Mouse (Mus musculus): ENCODE results near the gene Ngdn.
"Not testable (repeated sequence)": the region's sequence is repeated elsewhere in the genome, so short reads cannot be mapped to it uniquely, and the experiment has no call there.

Ngdn gene

GRCm38 (mm10) chr14:55014991-55015766, at the start of gene Ngdn:
Gene Ngdn, plus strand, starts transcription at chr14:55015454.
- peak; percentile 100 for DNase-seq

DNA sequence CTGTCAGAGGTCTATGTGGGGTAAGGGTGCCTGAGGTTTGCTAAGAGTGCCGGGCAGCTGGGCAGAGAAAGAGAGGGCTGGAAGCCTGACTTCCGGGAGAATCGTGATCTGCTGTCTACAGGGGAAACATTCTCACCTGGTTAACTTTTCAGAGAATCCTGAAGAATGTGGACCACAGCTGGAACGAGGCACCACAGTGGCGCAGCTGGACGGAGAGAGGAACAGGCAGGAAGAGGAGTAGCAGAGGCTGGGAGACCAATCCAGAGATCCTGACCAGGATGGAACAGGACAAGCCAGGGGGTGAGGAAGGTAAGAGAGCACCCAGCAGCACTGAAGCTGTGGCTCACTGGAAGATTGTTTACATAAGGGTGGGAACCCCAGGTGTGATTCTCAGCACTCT, 49.6 kb upstream of the Ngdn start:
- DNase-seq, result no peak

- no peak for DNase-seq
Observed at GRCm38 (mm10) chr14:54966320-54966977, 48.8 kb upstream of the Ngdn start, which contains the start of gene Myh6. Gene Myh6, minus strand, starts transcription at chr14:54966927.

DNA sequence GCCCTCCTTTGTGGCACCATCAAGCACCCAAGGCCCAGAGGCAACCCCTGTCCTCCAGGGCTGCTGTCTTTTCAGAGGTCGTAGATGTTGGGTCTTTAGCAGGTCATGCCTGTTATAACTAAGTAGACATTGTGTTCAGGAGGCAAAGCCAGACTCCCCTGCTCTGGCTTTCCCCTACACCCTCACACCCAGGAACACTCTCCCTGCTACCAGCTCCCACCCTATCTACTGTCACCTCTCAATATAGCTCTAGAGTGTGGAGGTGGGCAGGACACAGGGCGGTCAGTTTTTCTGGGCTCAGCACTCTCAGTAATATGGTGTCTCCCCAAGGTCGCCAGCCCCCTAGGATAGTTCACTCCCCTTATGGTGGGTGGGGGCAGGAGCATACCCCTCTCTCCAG, 47.4 kb upstream of the Ngdn start:
- DNase-seq, result no peak

DNA sequence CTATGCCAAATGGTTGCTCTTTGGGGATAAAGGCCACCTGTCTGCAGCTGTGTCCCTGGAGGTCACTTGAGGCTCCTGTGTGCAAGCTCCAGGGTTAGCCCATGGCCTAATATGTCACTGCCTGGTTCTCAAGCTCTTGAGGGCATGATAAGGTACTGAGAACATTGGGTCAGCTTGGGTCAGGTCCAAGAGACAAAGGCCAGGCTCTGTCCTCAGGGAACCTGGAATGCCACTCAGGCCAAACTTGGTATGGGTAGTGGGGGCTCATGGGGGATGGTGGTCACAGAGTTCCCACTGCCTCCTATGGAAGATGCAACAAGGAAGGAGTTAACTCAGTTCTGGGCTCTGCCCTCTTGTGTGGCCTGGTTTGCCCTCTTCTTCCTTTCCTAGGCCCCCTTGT, 46.9 kb upstream of the Ngdn start:
- no peak for DNase-seq

- DNase-seq, result not testable (repeated sequence)
Observed at GRCm38 (mm10) chr14:54972786-54973185, 42.5 kb upstream of the Ngdn start.

- DNase-seq, result no peak
Observed at GRCm38 (mm10) chr14:54974068-54974791, 41.0 kb upstream of the Ngdn start.

GRCm38 (mm10) chr14:54976633-54977032, 38.6 kb upstream of the Ngdn start, which contains the start of gene Gm17428:
Gene Gm17428, plus strand, starts transcription at chr14:54976933.
- DNase-seq, result no peak

DNA sequence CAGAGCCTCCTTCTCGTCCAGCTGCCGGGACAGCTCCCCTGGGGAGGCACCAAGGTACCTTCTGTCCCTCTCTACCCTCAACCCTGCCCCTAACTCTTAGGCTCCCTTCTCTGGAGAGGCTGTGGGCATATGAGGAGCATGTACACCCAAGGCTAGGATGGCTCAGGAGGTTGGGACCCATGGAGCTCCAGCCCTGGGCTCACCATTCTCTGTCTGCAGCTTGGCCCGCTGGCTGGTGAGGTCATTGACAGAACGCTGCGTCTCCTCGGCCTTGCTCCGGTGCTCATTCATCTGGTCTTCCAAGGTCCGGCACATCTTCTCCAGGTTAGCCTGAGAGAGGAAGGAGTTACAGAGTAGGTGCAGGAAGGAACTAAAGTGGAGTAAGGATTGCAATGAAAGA, 36.6 kb upstream of the Ngdn start:
- DNase-seq, result no peak

- DNase-seq, result no peak
Observed at GRCm38 (mm10) chr14:54981934-54982333, 33.3 kb upstream of the Ngdn start.

DNA sequence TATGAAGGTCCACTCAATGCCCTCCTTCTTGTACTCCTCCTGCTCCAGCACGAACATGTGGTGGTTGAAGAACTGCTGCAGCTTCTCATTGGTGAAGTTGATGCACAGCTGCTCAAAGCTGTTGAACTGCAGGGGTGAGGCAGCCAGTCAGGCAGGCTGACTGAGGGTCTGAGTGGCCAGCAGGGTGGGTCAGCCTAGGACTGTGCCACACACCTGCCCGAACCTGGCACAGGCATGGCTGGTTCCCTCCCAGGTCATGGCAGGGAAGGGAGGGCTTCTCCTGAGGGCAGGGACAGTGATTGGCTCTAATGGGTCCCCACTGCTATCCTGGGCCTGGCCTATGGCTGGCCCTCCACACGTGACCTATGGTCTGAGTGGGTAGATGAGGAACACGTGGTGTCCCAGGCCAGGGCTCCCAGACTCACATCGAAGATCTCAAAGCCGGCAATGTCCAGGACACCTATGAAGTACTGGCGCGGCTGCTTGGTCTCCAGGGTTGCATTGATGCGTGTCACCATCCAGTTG, 26.8 kb upstream of the Ngdn start:
- DNase-seq, result not testable (repeated sequence)

DNA sequence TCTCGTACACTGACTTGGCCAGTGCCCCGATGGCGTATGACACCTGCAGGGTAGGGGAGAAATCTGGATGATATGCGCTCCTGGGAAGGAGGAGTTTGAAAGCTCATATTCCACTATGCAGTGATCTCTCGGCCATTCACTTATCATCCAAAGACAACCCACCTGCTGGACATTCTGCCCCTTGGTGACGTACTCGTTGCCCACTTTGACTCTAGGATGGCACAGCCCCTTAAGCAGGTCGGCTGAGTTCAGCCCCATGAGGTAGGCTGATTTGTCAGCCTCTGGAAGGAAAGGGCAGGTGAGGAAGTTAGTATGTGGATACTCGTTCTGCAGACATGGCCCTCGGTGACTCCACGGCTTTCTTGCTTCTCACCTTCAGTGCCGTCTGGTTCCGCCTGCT, 26.4 kb upstream of the Ngdn start:
- DNase-seq, result no peak

GRCm38 (mm10) chr14:54989886-54990441, 25.3 kb upstream of the Ngdn start:
- no peak for DNase-seq

GRCm38 (mm10) chr14:54992196-54992595, 23.1 kb upstream of the Ngdn start:
- DNase-seq, result no peak

DNA sequence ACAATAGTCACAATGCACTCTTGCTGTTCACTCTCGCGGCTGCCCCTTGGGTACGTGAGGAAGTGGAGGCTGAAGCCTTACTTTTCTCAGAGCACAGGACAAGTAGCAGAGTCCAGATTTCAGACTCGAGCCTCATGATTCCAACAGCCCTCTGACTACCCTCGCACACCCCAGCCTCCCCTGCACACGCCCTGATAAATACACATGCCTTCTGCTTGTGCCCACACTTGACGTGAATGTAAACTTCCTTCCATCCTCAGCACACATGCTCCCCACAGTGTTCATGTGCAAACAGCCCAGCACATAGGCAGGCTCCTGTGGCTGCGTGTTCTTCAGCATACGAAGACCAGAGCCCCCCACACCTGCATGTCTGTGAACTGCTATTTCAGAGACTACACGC, 21.6 kb upstream of the Ngdn start:
- DNase-seq, result peak; percentile 34

- no peak for DNase-seq
Observed at GRCm38 (mm10) chr14:54994136-54994868, 21.0 kb upstream of the Ngdn start, which contains the start of gene Myh7. Gene Myh7, minus strand, starts transcription at chr14:54994626.

- no peak for DNase-seq
Observed at GRCm38 (mm10) chr14:54994869-54995186, 20.4 kb upstream of the Ngdn start.

DNA sequence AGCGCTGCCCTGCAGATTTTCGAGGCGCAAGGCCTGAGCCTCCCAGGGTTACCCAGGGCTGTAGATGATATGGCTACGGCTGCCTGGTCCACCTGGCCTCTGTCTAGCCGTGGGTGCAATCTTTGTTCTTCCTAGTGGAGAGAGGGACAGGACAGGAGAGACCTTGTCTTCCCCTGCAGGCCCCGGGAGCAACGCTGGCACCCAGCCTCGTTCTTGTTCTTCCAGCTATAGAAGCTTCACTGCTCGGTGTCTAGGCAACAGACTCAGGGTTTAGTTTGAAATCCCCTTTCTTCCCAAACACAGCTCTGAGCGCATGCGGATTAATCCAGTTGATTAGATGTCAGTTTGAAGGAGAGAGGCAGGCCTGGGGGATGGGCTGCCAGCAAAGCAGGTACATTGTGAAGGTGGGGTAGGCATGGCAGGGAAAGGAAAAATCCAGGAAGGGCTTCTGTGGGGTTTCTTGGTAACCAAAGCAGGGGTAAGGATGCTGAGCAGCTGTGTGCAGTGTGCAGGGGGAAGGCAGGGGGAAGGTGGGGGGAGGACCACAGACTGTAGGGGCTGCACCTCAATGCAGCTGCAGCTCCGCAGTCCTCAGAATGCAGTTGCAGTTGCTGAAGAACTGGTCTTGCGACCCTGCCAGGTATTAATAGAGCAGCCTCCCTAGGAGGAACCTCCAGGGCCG, 19.7 kb upstream of the Ngdn start:
- DNase-seq, result no peak

- DNase-seq, result no peak
Observed at GRCm38 (mm10) chr14:54996793-54997192, 18.5 kb upstream of the Ngdn start.

DNA sequence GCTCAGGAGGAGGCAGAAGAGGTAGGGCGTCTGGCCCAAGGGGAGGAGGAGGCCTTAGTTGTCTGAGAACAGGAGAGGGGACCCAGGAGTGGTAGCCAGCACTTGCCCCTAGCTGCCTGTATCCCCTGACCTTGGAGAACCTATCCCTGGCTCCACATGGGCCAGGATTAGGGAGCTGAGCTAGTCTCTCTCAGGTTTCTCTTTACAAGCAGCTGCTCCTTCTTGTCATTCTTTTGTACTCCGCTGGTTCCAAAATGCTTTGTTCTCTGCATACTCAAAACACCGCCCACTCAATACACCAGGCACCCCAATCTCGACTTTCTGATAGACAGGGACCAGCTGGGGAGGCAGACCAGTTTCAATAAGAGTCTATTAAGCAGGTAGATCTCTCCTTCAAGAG, 18.0 kb upstream of the Ngdn start:
- DNase-seq, result no peak

- no peak for DNase-seq
Observed at GRCm38 (mm10) chr14:54998680-54999079, 16.6 kb upstream of the Ngdn start.

DNA sequence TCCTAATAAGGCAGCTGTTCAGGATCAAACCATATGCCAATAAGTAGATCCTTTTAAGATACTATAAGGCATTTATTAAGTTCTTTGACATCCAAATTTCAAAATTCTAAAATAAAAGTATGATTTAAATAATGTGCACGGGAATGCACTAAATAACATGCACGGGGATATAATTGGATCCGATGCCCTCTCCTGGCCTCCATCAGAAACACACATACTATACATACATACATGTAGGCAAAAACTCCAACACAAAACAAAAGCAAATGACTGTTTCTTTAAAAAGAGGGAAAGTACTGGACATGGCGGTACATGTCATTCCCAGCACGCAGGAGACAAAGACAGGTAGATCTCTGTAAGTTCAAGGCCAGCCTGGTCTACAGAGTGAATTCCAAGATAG, 15.4 kb upstream of the Ngdn start:
- not testable (repeated sequence) for DNase-seq
